Mouse (Mus musculus): ENCODE measurements around the gene Ikbkg. TPM values are rescaled to one million over a fixed set of nuclear protein-coding genes. Genes with fewer than 3 reads are reported as not detected.
"Not testable (repeated sequence)": the region's sequence is repeated elsewhere in the genome, so short reads cannot be mapped to it uniquely, and the experiment has no call there.

Ikbkg gene
- 12.7 and 22.0 TPM in 2 replicates for polyA plus RNA-seq (2014; fragmentation: Nextera tagmentation; extraction: Ambion mirVana)

- peak within 1 kb of the TSS; percentile 74 for H3K9ac ChIP-seq (ENCODE audit: low read depth, low read length)
- H3K4me3 ChIP-seq (ENCODE audit: low read length) = peak within 1 kb of the TSS; percentile 51
- no peaks in the 10 kb centered on the region for H3K27me3 ChIP-seq (ENCODE audit: control insufficient read depth, insufficient read depth, low read length)
- H3K9me3 ChIP-seq (ENCODE audit: control insufficient read depth, low read length) = no peaks in the 10 kb centered on the region
- 29% methylated on average over 30 of the region's 30 CpGs for WGBS
- peak within 1 kb of the TSS; percentile 55 for H3K4me2 ChIP-seq (replicated peaks; ENCODE audit: low read depth, low read length)
- peaks cover under 1% of the 10 kb centered on the region; the same call in 1 of the 2 replicates for H3K36me3 ChIP-seq (ENCODE audit: control insufficient read depth, insufficient read depth, low read length)
- ATAC-seq (ENCODE audit: low FRiP score, low TSS enrichment) = peak; percentile 100
- H3K27ac ChIP-seq (ENCODE audit: low read depth, low read length) = peak within 1 kb of the TSS; percentile 80
- no peaks in the 10 kb centered on the region for H3K4me1 ChIP-seq (ENCODE audit: control insufficient read depth, insufficient read depth, low read length)
Measured at GRCm38 (mm10) chrX:74392535-74393443, at the start of gene Ikbkg, which contains the start of gene Fam3a. Gene Ikbkg (plus strand): TSS chrX:74393290. Gene Fam3a (minus strand): TSS chrX:74393272.

- Histone ChIP-seq H3K4me3 (ENCODE audit: low read length) (peak overlapping the region; percentile 46), H3K27me3 (ENCODE audit: control insufficient read depth, insufficient read depth, low read length) (no peaks in the 10 kb centered on the region), H3K9me3 (ENCODE audit: control insufficient read depth, low read length) (no peaks in the 10 kb centered on the region), H3K4me1 (ENCODE audit: control insufficient read depth, insufficient read depth, low read length) (no peaks in the 10 kb centered on the region), H3K4me2 (replicated peaks; ENCODE audit: low read depth, low read length) (peak overlapping the region; percentile 60), H3K36me3 (ENCODE audit: control insufficient read depth, insufficient read depth, low read length) (no peaks in the 10 kb centered on the region), H3K9ac (ENCODE audit: low read depth, low read length) (peak overlapping the region; percentile 60), H3K27ac (ENCODE audit: low read depth, low read length) (no peak overlapping the region)
- WGBS = 33% methylated on average over 13 of the region's 13 CpGs
- peak; percentile 70 for ATAC-seq (ENCODE audit: low FRiP score, low TSS enrichment)
Measured at GRCm38 (mm10) chrX:74352645-74353466, 40.2 kb upstream of the Ikbkg start.

- H3K27ac ChIP-seq (ENCODE audit: low read depth, low read length) = no peak within 1 kb of the TSS
- H3K9me3 ChIP-seq (ENCODE audit: control insufficient read depth, low read length) = no peaks in the 10 kb centered on the region
- H3K27me3 ChIP-seq (ENCODE audit: control insufficient read depth, insufficient read depth, low read length) = no peaks in the 10 kb centered on the region
- 24% methylated on average over 9 of the region's 22 CpGs for WGBS
- H3K4me1 ChIP-seq (ENCODE audit: control insufficient read depth, insufficient read depth, low read length) = no peaks in the 10 kb centered on the region
- peak within 1 kb of the TSS; percentile 60 for H3K9ac ChIP-seq (ENCODE audit: low read depth, low read length)
- H3K4me3 ChIP-seq (ENCODE audit: low read length) = peak within 1 kb of the TSS; percentile 46
- no peaks in the 10 kb centered on the region for H3K36me3 ChIP-seq (ENCODE audit: control insufficient read depth, insufficient read depth, low read length)
- H3K4me2 ChIP-seq (replicated peaks; ENCODE audit: low read depth, low read length) = peak within 1 kb of the TSS; percentile 60
- ATAC-seq (ENCODE audit: low FRiP score, low TSS enrichment) = peak; percentile 86
Measured at GRCm38 (mm10) chrX:74353467-74353770, 39.7 kb upstream of the Ikbkg start, which contains the start of gene Lage3. Gene Lage3 (minus strand): TSS chrX:74353618.

- not testable (repeated sequence) for H3K4me3 ChIP-seq (ENCODE audit: low read length); H3K4me2 ChIP-seq (replicated peaks; ENCODE audit: low read depth, low read length); ATAC-seq (ENCODE audit: low FRiP score, low TSS enrichment); H3K9me3 ChIP-seq (ENCODE audit: control insufficient read depth, low read length); H3K27me3 ChIP-seq (ENCODE audit: control insufficient read depth, insufficient read depth, low read length); H3K27ac ChIP-seq (ENCODE audit: low read depth, low read length); H3K4me1 ChIP-seq (ENCODE audit: control insufficient read depth, insufficient read depth, low read length); H3K9ac ChIP-seq (ENCODE audit: low read depth, low read length); H3K36me3 ChIP-seq (ENCODE audit: control insufficient read depth, insufficient read depth, low read length)
- 92% methylated on average over 2 of the region's 3 CpGs for WGBS
Measured at GRCm38 (mm10) chrX:74357069-74357468, 36.0 kb upstream of the Ikbkg start.

- Histone ChIP-seq H3K4me1 (ENCODE audit: control insufficient read depth, insufficient read depth, low read length) (no peaks in the 10 kb centered on the region), H3K27me3 (ENCODE audit: control insufficient read depth, insufficient read depth, low read length) (no peaks in the 10 kb centered on the region), H3K9ac (ENCODE audit: low read depth, low read length) (no peak overlapping the region), H3K36me3 (ENCODE audit: control insufficient read depth, insufficient read depth, low read length) (no peaks in the 10 kb centered on the region), H3K9me3 (ENCODE audit: control insufficient read depth, low read length) (no peaks in the 10 kb centered on the region), H3K4me2 (replicated peaks; ENCODE audit: low read depth, low read length) (no peak overlapping the region), H3K4me3 (ENCODE audit: low read length) (no peak overlapping the region), H3K27ac (ENCODE audit: low read depth, low read length) (no peak overlapping the region)
- ATAC-seq (ENCODE audit: low FRiP score, low TSS enrichment) = no peak
- 48% methylated on average over 11 of the region's 11 CpGs for WGBS
Measured at GRCm38 (mm10) chrX:74359171-74359570, 33.9 kb upstream of the Ikbkg start.

GRCm38 (mm10) chrX:74367512-74367911 is 25.6 kb upstream of the Ikbkg start:
- Histone ChIP-seq H3K9me3 (ENCODE audit: control insufficient read depth, low read length) (no peaks in the 10 kb centered on the region), H3K9ac (ENCODE audit: low read depth, low read length) (peak overlapping the region; percentile 79; the same call in 1 of the 2 replicates), H3K4me1 (ENCODE audit: control insufficient read depth, insufficient read depth, low read length) (no peaks in the 10 kb centered on the region), H3K27me3 (ENCODE audit: control insufficient read depth, insufficient read depth, low read length) (no peaks in the 10 kb centered on the region), H3K4me2 (replicated peaks; ENCODE audit: low read depth, low read length) (peak overlapping the region; percentile 47), H3K27ac (ENCODE audit: low read depth, low read length) (peak overlapping the region; percentile 67; the same call in 1 of the 2 replicates), H3K36me3 (ENCODE audit: control insufficient read depth, insufficient read depth, low read length) (peaks cover 2% of the 10 kb centered on the region; the same call in 1 of the 2 replicates), H3K4me3 (ENCODE audit: low read length) (peak overlapping the region; percentile 56)
- no peak for ATAC-seq (ENCODE audit: low FRiP score, low TSS enrichment)
- WGBS = 66% methylated on average over 10 of the region's 10 CpGs

GRCm38 (mm10) chrX:74368209-74368909 is 24.7 kb upstream of the Ikbkg start:
- no peaks in the 10 kb centered on the region for H3K4me1 ChIP-seq (ENCODE audit: control insufficient read depth, insufficient read depth, low read length)
- H3K27ac ChIP-seq (ENCODE audit: low read depth, low read length) = peak overlapping the region; percentile 67
- peaks cover 2% of the 10 kb centered on the region; the same call in 1 of the 2 replicates for H3K36me3 ChIP-seq (ENCODE audit: control insufficient read depth, insufficient read depth, low read length)
- no peaks in the 10 kb centered on the region for H3K27me3 ChIP-seq (ENCODE audit: control insufficient read depth, insufficient read depth, low read length)
- no peaks in the 10 kb centered on the region for H3K9me3 ChIP-seq (ENCODE audit: control insufficient read depth, low read length)
- peak overlapping the region; percentile 47 for H3K4me2 ChIP-seq (replicated peaks; ENCODE audit: low read depth, low read length)
- H3K4me3 ChIP-seq (ENCODE audit: low read length) = peak overlapping the region; percentile 56
- peak; percentile 86 for ATAC-seq (ENCODE audit: low FRiP score, low TSS enrichment)
- peak overlapping the region; percentile 79 for H3K9ac ChIP-seq (ENCODE audit: low read depth, low read length)
- WGBS = 35% methylated on average over 49 of the region's 49 CpGs

- Histone ChIP-seq H3K9me3 (ENCODE audit: control insufficient read depth, low read length) (no peaks in the 10 kb centered on the region), H3K4me2 (replicated peaks; ENCODE audit: low read depth, low read length) (peak within 1 kb of the TSS; percentile 53), H3K4me3 (ENCODE audit: low read length) (peak within 1 kb of the TSS; percentile 48), H3K36me3 (ENCODE audit: control insufficient read depth, insufficient read depth, low read length) (peaks cover 2% of the 10 kb centered on the region; the same call in 1 of the 2 replicates), H3K27ac (ENCODE audit: low read depth, low read length) (no peak within 1 kb of the TSS), H3K27me3 (ENCODE audit: control insufficient read depth, insufficient read depth, low read length) (no peaks in the 10 kb centered on the region), H3K4me1 (ENCODE audit: control insufficient read depth, insufficient read depth, low read length) (no peaks in the 10 kb centered on the region), H3K9ac (ENCODE audit: low read depth, low read length) (peak within 1 kb of the TSS; percentile 57)
- peak; percentile 95 for ATAC-seq (ENCODE audit: low FRiP score, low TSS enrichment)
- WGBS = 28% methylated on average over 32 of the region's 32 CpGs
Measured at GRCm38 (mm10) chrX:74372888-74373549, 20.1 kb upstream of the Ikbkg start, which contains the start of the genes Ubl4a and Slc10a3. Gene Ubl4a (minus strand): TSS chrX:74373218. Gene Slc10a3 (minus strand): TSS chrX:74373349.
